Mouse (Mus musculus): ENCODE measurements around the gene Pygo2.

- TF ChIP-seq CTCF (IDR thresholded peaks at IDR 0.05; ENCODE audit: low read depth) (no peak), EP300 (IDR thresholded peaks at IDR 0.05; ENCODE audit: low read depth) (no peak)
Observed at GRCm38 (mm10) chr3:89386438-89387420, 43.3 kb upstream of the Pygo2 start.
